Mouse (Mus musculus): ENCODE measurements around the gene Lpcat4. TPM values are rescaled to one million over a fixed set of nuclear protein-coding genes. Genes with fewer than 3 reads are reported as not detected.
A peak's percentile ranks its signal among the peaks of the same experiment; 100 is the strongest.

The Lpcat4 gene
- polyA plus RNA-seq, 1 experiment from 2014 or later, result 22.6 TPM

DNA sequence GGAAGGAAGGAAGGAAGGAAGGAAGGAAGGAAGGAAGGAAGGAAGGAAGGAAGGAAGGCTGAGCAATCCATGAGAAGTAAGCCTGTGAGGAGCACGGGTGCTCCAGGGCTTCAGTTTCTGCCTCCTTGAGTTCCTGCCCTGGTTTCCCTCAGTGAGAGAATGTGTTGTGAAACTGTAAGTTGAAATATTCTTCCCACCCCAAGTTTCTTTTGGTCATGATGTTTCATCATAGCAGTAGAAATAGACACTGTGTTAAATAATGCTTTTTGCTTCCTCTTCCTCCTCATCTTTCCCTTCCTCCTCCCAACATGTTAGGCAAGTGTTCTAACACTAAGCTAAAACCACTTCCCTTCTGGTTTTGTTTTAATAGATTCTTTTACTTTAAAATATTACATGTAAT, 6.6 kb upstream of the Lpcat4 start:
- Histone ChIP-seq H3K4me2 (ENCODE audit: low read depth, low read length) (no peak overlapping the region), H3K27me3 (replicated peaks; ENCODE audit: control insufficient read depth, insufficient read depth, low read length) (no peaks in the 10 kb centered on the region), H3K4me3 (ENCODE audit: low read length) (no peak overlapping the region), H3K4me1 (ENCODE audit: control insufficient read depth, insufficient read depth, low read length) (no peaks in the 10 kb centered on the region), H3K27ac (ENCODE audit: low read length) (no peak overlapping the region), H3K9me3 (ENCODE audit: control insufficient read depth, low read length) (no peaks in the 10 kb centered on the region), H3K9ac (ENCODE audit: low read depth, low read length) (no peak overlapping the region), H3K36me3 (ENCODE audit: control insufficient read depth, insufficient read depth, low read length) (no peaks in the 10 kb centered on the region)
- WGBS, result 65% methylated on average over 1 of the region's 1 CpGs
- no peak for ATAC-seq

DNA sequence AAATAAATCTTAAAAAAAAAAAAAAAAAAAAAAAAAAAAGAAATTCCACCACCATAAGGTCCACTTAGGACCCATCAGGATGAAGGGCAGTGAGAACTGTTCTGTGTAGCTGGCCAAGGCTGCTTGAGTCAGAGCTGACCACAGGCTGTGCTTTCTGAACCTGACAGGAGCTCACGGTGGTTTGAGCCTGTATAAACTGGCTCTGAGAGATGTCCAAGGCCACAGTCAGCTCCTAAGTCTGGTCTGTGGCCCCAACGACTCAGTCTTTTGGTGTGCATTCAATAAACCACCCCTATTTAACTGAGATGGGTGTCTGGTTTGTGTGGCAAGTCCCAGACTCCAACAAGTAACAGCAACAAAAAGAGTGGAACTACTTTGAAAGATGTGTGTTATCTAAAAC, 2.6 kb upstream of the Lpcat4 start:
- Histone ChIP-seq H3K27ac (ENCODE audit: low read length) (no peak overlapping the region), H3K27me3 (replicated peaks; ENCODE audit: control insufficient read depth, insufficient read depth, low read length) (no peaks in the 10 kb centered on the region), H3K9ac (ENCODE audit: low read depth, low read length) (no peak overlapping the region), H3K4me3 (ENCODE audit: low read length) (no peak overlapping the region), H3K4me2 (ENCODE audit: low read depth, low read length) (no peak overlapping the region), H3K36me3 (ENCODE audit: control insufficient read depth, insufficient read depth, low read length) (no peaks in the 10 kb centered on the region), H3K9me3 (ENCODE audit: control insufficient read depth, low read length) (no peaks in the 10 kb centered on the region), H3K4me1 (ENCODE audit: control insufficient read depth, insufficient read depth, low read length) (peaks cover 2% of the 10 kb centered on the region; the same call in 1 of the 2 replicates)
- WGBS, result 81% methylated on average over 2 of the region's 2 CpGs
- ATAC-seq, result no peak

DNA sequence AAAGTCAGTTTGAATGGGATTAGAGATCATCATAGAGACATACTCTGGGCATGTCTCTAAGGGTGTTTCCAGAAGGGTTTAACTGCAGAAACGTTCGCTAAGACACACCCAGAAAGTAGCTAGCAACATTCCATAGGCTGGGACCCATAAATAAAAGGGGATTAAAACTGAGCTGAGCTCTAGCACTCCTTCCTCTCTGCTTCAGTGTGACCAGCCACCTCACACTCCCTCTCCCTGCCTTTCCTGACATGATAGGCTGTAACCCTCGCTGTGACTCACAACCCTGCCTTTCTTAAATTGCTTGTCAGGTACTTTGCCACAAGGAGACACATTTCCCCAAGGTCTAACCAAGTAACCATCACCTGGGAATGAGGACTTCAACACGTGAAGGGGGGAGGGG, 1.3 kb upstream of the Lpcat4 start:
- 11% methylated on average over 4 of the region's 4 CpGs for WGBS
- ATAC-seq, result no peak
- H3K27ac ChIP-seq (ENCODE audit: low read length), result no peak overlapping the region
- H3K4me2 ChIP-seq (ENCODE audit: low read depth, low read length), result no peak overlapping the region
- no peaks in the 10 kb centered on the region for H3K36me3 ChIP-seq (ENCODE audit: control insufficient read depth, insufficient read depth, low read length)
- H3K27me3 ChIP-seq (replicated peaks; ENCODE audit: control insufficient read depth, insufficient read depth, low read length), result no peaks in the 10 kb centered on the region
- no peak overlapping the region for H3K9ac ChIP-seq (ENCODE audit: low read depth, low read length)
- H3K9me3 ChIP-seq (ENCODE audit: control insufficient read depth, low read length), result no peaks in the 10 kb centered on the region
- H3K4me3 ChIP-seq (ENCODE audit: low read length), result no peak overlapping the region
- H3K4me1 ChIP-seq (ENCODE audit: control insufficient read depth, insufficient read depth, low read length), result peaks cover 5% of the 10 kb centered on the region; the same call in 1 of the 2 replicates

DNA sequence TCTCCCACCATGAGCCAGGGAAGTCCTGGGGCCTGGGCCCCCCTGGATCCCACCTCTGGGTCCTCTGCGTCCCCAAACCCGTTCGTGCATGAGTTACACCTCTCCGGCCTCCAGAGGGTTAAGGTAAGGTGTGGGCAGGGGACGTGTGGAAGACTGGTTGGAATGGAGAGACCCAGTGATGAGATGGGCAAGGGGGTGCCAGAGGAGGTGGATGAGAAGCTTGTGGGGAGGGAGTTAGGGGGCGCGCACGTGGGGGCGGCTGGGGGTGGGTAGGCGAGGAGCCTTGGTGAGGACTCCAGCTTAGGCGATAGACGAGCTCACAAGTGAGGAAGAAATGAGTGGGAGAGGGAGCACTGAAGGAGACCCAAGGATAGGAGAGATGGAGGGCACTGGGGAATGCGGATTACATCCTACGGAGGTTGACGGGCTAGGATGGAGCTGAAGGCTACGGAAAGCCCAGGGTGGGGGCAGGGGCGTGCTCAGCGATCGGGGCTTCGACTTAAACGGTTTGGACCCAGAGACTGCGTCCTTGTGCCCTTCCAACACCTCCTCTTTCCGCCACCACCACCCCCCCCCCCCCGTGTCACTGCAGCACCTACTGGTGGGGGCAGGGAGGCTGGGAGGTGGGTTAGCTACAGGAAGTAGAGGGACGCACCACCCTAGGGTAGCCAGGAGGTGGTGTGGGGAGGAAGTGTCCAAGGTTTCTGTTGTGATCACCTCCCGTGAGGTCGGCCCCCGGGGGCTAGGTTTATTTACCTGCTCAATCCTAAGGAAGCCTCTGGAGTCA, 860 bp downstream of the Lpcat4 start:
- under 1% methylated on average over 28 of the region's 28 CpGs for WGBS
- Histone ChIP-seq H3K4me2 (ENCODE audit: low read depth, low read length) (peak overlapping the region; percentile 95), H3K4me1 (ENCODE audit: control insufficient read depth, insufficient read depth, low read length) (peaks cover 5% of the 10 kb centered on the region; the same call in 1 of the 2 replicates), H3K4me3 (ENCODE audit: low read length) (peak overlapping the region; percentile 92), H3K36me3 (ENCODE audit: control insufficient read depth, insufficient read depth, low read length) (no peaks in the 10 kb centered on the region), H3K9ac (ENCODE audit: low read depth, low read length) (peak overlapping the region; percentile 86), H3K27ac (ENCODE audit: low read length) (peak overlapping the region; percentile 93), H3K9me3 (ENCODE audit: control insufficient read depth, low read length) (no peaks in the 10 kb centered on the region), H3K27me3 (replicated peaks; ENCODE audit: control insufficient read depth, insufficient read depth, low read length) (no peaks in the 10 kb centered on the region)
- peak; percentile 37 for ATAC-seq

DNA sequence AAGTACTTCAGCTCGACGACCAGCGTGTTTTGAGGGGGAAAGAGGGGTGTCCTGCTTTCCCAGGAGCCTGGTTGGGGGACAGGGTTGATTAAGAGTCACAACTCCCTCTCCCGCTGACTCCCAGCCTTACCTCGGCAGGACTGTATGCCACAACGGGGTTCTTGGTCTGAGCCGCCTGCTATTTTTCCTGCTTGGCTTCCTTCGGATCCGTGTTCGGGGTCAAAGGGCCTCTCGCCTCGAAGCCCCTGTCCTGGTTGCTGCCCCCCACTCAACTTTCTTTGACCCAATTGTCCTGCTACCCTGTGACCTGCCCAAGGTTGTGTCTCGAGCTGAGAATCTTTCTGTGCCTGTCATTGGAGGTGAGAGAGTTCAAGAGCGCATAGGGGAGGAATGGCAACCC, 2.5 kb downstream of the Lpcat4 start:
- 79% methylated on average over 14 of the region's 14 CpGs for WGBS
- ATAC-seq, result no peak
- no peak overlapping the region for H3K4me3 ChIP-seq (ENCODE audit: low read length)

DNA sequence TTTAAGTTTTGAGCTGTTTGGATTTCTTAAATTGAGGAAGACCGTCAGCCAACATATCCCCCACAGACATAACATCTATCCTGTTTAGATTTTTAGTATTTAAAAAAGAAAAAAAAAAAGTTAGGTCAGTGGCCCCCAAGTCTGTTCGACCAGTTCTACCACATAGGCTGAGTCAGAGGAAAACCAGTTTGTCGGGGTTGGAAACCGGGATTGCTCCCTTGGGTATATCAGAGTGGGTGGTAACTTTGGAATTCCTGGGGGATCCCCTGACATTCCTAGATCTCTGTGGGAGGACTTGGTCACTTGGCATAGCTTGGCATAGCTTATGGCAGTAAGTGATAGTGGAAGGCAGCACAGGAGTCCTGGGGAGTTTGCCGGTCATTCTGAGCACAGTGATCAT, 6.0 kb downstream of the Lpcat4 start:
- peak; percentile 44; the same call in 1 of the 2 replicates for ATAC-seq

More for the DNA sequence above, 2.5 kb downstream of the Lpcat4 start:
- Histone ChIP-seq H3K27me3 (replicated peaks; ENCODE audit: control insufficient read depth, insufficient read depth, low read length) (no peaks in the 10 kb centered on the region), H3K36me3 (ENCODE audit: control insufficient read depth, insufficient read depth, low read length) (no peaks in the 10 kb centered on the region), H3K9ac (ENCODE audit: low read depth, low read length) (no peak overlapping the region), H3K4me2 (ENCODE audit: low read depth, low read length) (no peak overlapping the region), H3K4me1 (ENCODE audit: control insufficient read depth, insufficient read depth, low read length) (peaks cover 8% of the 10 kb centered on the region; the same call in 1 of the 2 replicates), H3K27ac (ENCODE audit: low read length) (no peak overlapping the region), H3K9me3 (ENCODE audit: control insufficient read depth, low read length) (no peaks in the 10 kb centered on the region)

DNA sequence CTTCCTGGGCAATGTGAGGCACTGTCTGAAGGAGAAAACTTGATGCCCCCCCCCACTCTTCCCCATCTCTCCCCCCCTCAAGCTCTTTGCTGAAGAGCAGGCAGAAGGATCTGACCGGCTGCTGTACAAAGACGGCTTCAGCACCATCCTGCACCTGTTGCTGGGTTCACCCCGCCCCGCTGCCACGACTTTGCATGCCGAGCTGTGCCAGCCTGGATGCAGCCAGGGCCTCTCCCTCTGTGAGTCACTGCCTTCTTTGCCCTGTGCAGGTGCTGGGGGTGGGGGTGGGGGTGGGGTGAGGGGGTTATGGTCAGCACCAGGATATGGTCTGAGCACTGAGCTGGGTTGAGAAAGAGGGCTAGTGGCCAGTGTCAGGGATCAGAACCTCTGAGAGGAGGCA, 6.9 kb downstream of the Lpcat4 start:
- H3K27me3 ChIP-seq (replicated peaks; ENCODE audit: control insufficient read depth, insufficient read depth, low read length), result no peaks in the 10 kb centered on the region
- H3K9ac ChIP-seq (ENCODE audit: low read depth, low read length), result no peak overlapping the region
- 0 out of 2 replicates have a peak, but pooled peaks have one; percentile 6 for ATAC-seq
- H3K36me3 ChIP-seq (ENCODE audit: control insufficient read depth, insufficient read depth, low read length), result no peaks in the 10 kb centered on the region
- H3K4me2 ChIP-seq (ENCODE audit: low read depth, low read length), result no peak overlapping the region
- WGBS, result 80% methylated on average over 6 of the region's 6 CpGs
- H3K9me3 ChIP-seq (ENCODE audit: control insufficient read depth, low read length), result no peaks in the 10 kb centered on the region
- peaks cover 6% of the 10 kb centered on the region; the same call in 1 of the 2 replicates for H3K4me1 ChIP-seq (ENCODE audit: control insufficient read depth, insufficient read depth, low read length)
- H3K4me3 ChIP-seq (ENCODE audit: low read length), result no peak overlapping the region
- H3K27ac ChIP-seq (ENCODE audit: low read length), result no peak overlapping the region

More for the DNA sequence above, 6.0 kb downstream of the Lpcat4 start:
- Histone ChIP-seq H3K4me2 (ENCODE audit: low read depth, low read length) (no peak overlapping the region), H3K9ac (ENCODE audit: low read depth, low read length) (no peak overlapping the region), H3K4me1 (ENCODE audit: control insufficient read depth, insufficient read depth, low read length) (peaks cover 6% of the 10 kb centered on the region; the same call in 1 of the 2 replicates), H3K9me3 (ENCODE audit: control insufficient read depth, low read length) (no peaks in the 10 kb centered on the region), H3K36me3 (ENCODE audit: control insufficient read depth, insufficient read depth, low read length) (no peaks in the 10 kb centered on the region), H3K27ac (ENCODE audit: low read length) (no peak overlapping the region), H3K27me3 (replicated peaks; ENCODE audit: control insufficient read depth, insufficient read depth, low read length) (no peaks in the 10 kb centered on the region), H3K4me3 (ENCODE audit: low read length) (no peak overlapping the region)
- WGBS, result 60% methylated on average over 5 of the region's 5 CpGs

DNA sequence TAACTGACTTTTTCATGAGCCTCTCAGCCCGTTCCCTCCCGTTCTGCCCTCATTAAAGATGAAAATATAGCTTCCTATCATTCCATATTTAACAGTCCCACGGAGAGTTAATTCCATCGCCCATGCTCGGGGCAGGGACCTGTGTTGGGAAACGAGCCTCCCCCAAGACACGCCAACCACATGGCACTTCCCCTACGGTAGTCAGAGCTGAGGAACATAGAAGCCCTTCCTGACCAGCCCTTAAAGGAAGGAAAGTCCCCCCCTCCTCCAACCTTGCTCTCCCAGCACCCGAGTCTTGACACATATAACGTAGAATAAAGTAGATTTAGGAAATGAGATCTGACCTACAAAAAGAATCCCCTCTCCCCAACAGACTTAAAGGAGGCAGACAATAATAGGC, 8.1 kb downstream of the Lpcat4 start:
- H3K9ac ChIP-seq (ENCODE audit: low read depth, low read length), result no peak overlapping the region
- WGBS, result 85% methylated on average over 10 of the region's 10 CpGs

DNA sequence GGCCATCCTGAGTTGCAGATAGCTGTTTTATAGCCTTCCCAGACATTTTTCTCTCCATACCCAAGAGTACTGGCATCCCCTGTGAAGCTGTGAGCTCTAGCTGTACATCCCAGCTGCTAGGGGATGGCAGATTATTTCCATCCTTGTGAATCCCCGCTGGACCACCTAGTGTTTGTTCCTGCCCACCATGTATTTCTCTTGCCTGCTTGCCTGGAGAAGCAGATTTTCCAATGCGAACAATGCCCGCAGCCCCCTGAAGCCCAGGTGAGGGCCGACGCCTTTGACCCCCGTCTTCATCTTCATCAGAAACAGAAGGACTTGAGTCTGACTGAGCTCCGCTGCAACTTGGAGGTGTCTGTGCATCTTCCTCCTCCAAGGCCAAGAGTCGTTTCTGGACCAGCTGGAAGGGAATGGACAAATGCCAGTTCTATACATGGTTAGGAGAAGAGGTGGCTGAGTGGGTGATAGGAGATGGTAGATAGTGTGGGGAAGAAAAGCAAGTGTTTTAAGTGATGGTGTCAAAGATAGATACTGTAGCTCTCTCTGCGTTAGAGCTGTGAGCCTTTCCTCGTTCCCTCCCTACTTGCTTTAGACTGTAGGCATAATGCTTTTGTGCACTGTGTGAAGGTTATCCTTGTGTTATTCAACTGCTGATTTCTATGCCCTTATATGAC, 10.6 kb downstream of the Lpcat4 start:
- Histone ChIP-seq H3K36me3 (ENCODE audit: control insufficient read depth, insufficient read depth, low read length) (no peaks in the 10 kb centered on the region), H3K27me3 (replicated peaks; ENCODE audit: control insufficient read depth, insufficient read depth, low read length) (no peaks in the 10 kb centered on the region), H3K9ac (ENCODE audit: low read depth, low read length) (no peak overlapping the region), H3K4me2 (ENCODE audit: low read depth, low read length) (no peak overlapping the region), H3K4me1 (ENCODE audit: control insufficient read depth, insufficient read depth, low read length) (0 out of 2 replicates have a peak, but pooled peaks cover 3% of the 10 kb centered on the region), H3K4me3 (ENCODE audit: low read length) (no peak overlapping the region), H3K9me3 (ENCODE audit: control insufficient read depth, low read length) (no peaks in the 10 kb centered on the region), H3K27ac (ENCODE audit: low read length) (no peak overlapping the region)
- 91% methylated on average over 10 of the region's 10 CpGs for WGBS
- ATAC-seq, result no peak

More for the DNA sequence above, 8.1 kb downstream of the Lpcat4 start:
- Histone ChIP-seq H3K27me3 (replicated peaks; ENCODE audit: control insufficient read depth, insufficient read depth, low read length) (no peaks in the 10 kb centered on the region), H3K4me1 (ENCODE audit: control insufficient read depth, insufficient read depth, low read length) (peaks cover 3% of the 10 kb centered on the region; the same call in 1 of the 2 replicates), H3K27ac (ENCODE audit: low read length) (no peak overlapping the region), H3K4me2 (ENCODE audit: low read depth, low read length) (no peak overlapping the region), H3K36me3 (ENCODE audit: control insufficient read depth, insufficient read depth, low read length) (no peaks in the 10 kb centered on the region), H3K4me3 (ENCODE audit: low read length) (no peak overlapping the region), H3K9me3 (ENCODE audit: control insufficient read depth, low read length) (no peaks in the 10 kb centered on the region)
- ATAC-seq, result no peak
